Mouse (Mus musculus) forebrain, postnatal 0 days (tissue): Measurements from ENCODE around the gene Tpte. TPM values are rescaled to one million over a fixed set of nuclear protein-coding genes. Genes with fewer than 3 reads are reported as not detected.

Experiments used
- ATAC-seq: fragments of 200-750 bp; cut with Nextera tagmentation; 2 replicates; pipeline ENCODE4 v1.8.0; 2017; ENCODE audit warnings: mild to moderate bottlenecking, moderate library complexity
- DNase-seq: peaks from one replicate; pipeline ENCODE4 v3.0.0-alpha.2; 2015
- H3K27ac ChIP-seq: fragments of 300-500 bp; sonication (generic); 2 replicates; pipeline ENCODE4 v1.5.1; 2014; ENCODE audit warnings: low read depth, mild to moderate bottlenecking, antibody characterized with exemption, low read length, moderate library complexity, mixed read lengths
- H3K27me3 ChIP-seq: fragments of 300-500 bp; sonication (generic); 2 replicates; pipeline ENCODE4 v1.6.1; 2014; ENCODE audit warnings: mild to moderate bottlenecking, low read length, mixed read lengths; ENCODE audit not compliant: insufficient read depth
- H3K36me3 ChIP-seq: fragments of 300-500 bp; sonication (generic); 2 replicates; pipeline ENCODE4 v1.6.1; 2014; ENCODE audit warnings: mild to moderate bottlenecking, moderate library complexity; ENCODE audit not compliant: insufficient read depth
- H3K4me1 ChIP-seq: fragments of 300-500 bp; sonication (generic); 2 replicates; pipeline ENCODE4 v1.6.1; 2014; ENCODE audit warnings: antibody characterized with exemption; ENCODE audit not compliant: insufficient read depth
- H3K4me2 ChIP-seq: fragments of 300-500 bp; sonication (generic); 2 replicates; pipeline ENCODE4 v1.6.1; 2014; ENCODE audit warnings: low read depth, mild to moderate bottlenecking, moderate library complexity
- H3K4me3 ChIP-seq: fragments of 300-500 bp; sonication (generic); 2 replicates; pipeline ENCODE4 v1.5.1; 2014; ENCODE audit warnings: low read depth, low read length, mixed read lengths
- H3K9ac ChIP-seq: fragments of 300-500 bp; sonication (generic); 2 replicates; pipeline ENCODE4 v1.6.1; 2014; ENCODE audit warnings: mild to moderate bottlenecking
- H3K9me3 ChIP-seq: fragments of 300-500 bp; sonication (generic); 2 replicates; pipeline ENCODE4 v1.6.1; 2016; ENCODE audit warnings: low read length
- CTCF ChIP-seq: sonication (generic); IDR thresholded peaks from 2 replicates; pipeline ENCODE4 v1.5.1; 2016; ENCODE audit warnings: antibody characterized with exemption, control low read depth, low read depth
- WGBS: fragments of 180-500 bp; shearing (Covaris S2); extraction: QIAGEN DNeasy Blood & Tissue Kit; methylation state at CpG from one replicate; pipeline ENCODE4 v1.1.7; 2014; 5-methylcytosine and 5-hydroxymethylcytosine counted together
- polyA plus RNA-seq: library from polyadenylated mRNA; unstranded; fragments of >200 nt; fragmentation: Nextera tagmentation; extraction: Ambion mirVana; gene quantifications from 2 replicates; pipeline ENCODE4 v1.2.1, GENCODE M21; 2015
- total RNA-seq: library from RNA; depleted of rRNA; stranded (reverse); fragments of >200 nt; gene quantifications from 2 replicates; pipeline ENCODE4 v1.2.3, GENCODE M21; 2014; rRNA removed

Gene Tpte
- total and polyA plus RNA-seq, 2 experiments from 2014 or later: not detected

GRCm38 (mm10) chr8:22400593-22400992 is 117.4 kb downstream of the Tpte start:
- no peaks in the 10 kb centered on the region for H3K27me3 ChIP-seq
- no peak for TF ChIP-seq CTCF
- WGBS: 89% methylated on average over 4 of the region's 4 CpGs
- no peak overlapping the region for H3K27ac ChIP-seq
- H3K4me3 ChIP-seq: no peak overlapping the region
- H3K4me2 ChIP-seq: no peak overlapping the region
- H3K9ac ChIP-seq: no peak overlapping the region
- ATAC-seq: no peak
- peaks cover 6% of the 10 kb centered on the region; the same call in 1 of the 2 replicates for H3K4me1 ChIP-seq
- no peak for DNase-seq
- no peaks in the 10 kb centered on the region for H3K9me3 ChIP-seq
- H3K36me3 ChIP-seq: no peaks in the 10 kb centered on the region

- WGBS: 95% methylated on average over 2 of the region's 2 CpGs
- no peaks in the 10 kb centered on the region for H3K4me1 ChIP-seq
- DNase-seq: no peak
These were observed 120.0 kb downstream of the Tpte start for GRCm38 (mm10) chr8:22403235-22403634.

GRCm38 (mm10) chr8:22405733-22406132 is 122.5 kb downstream of the Tpte start:
- 73% methylated on average over 6 of the region's 6 CpGs for WGBS
- Histone ChIP-seq H3K36me3 (no peaks in the 10 kb centered on the region), H3K4me2 (no peak overlapping the region), H3K9ac (no peak overlapping the region), H3K27me3 (no peaks in the 10 kb centered on the region), H3K27ac (no peak overlapping the region), H3K4me3 (no peak overlapping the region), H3K4me1 (no peaks in the 10 kb centered on the region), H3K9me3 (no peaks in the 10 kb centered on the region)
- no peak for ATAC-seq
- no peak for TF ChIP-seq CTCF
- DNase-seq: no peak

More at GRCm38 (mm10) chr8:22403235-22403634, 120.0 kb downstream of the Tpte start:
- Histone ChIP-seq H3K9me3 (no peaks in the 10 kb centered on the region), H3K27ac (no peak overlapping the region), H3K4me3 (no peak overlapping the region), H3K36me3 (no peaks in the 10 kb centered on the region), H3K9ac (no peak overlapping the region), H3K27me3 (no peaks in the 10 kb centered on the region), H3K4me2 (no peak overlapping the region)
- TF ChIP-seq CTCF: no peak; the same call in 1 of the 2 replicates
- no peak for ATAC-seq

- peak; percentile 5; the same call in 1 of the 2 replicates for ATAC-seq
- no peak for DNase-seq
- Histone ChIP-seq H3K9ac (peak overlapping the region; percentile 93), H3K4me2 (peak overlapping the region; percentile 83), H3K36me3 (no peaks in the 10 kb centered on the region), H3K27ac (peak overlapping the region; percentile 82), H3K27me3 (no peaks in the 10 kb centered on the region), H3K9me3 (no peaks in the 10 kb centered on the region), H3K4me3 (peak overlapping the region; percentile 92), H3K4me1 (0 out of 2 replicates have a peak, but pooled peaks cover 7% of the 10 kb centered on the region)
- WGBS: 15% methylated on average over 16 of the region's 16 CpGs
- TF ChIP-seq CTCF: no peak
These were observed 127.5 kb downstream of the Tpte start for GRCm38 (mm10) chr8:22410688-22411281.

GRCm38 (mm10) chr8:22411282-22411702 is 128.1 kb downstream of the Tpte start, which contains the start of gene Mrps31:
Gene Mrps31, plus strand, starts transcription at chr8:22411361.
- H3K4me3 ChIP-seq: peak within 1 kb of the TSS; percentile 92
- ATAC-seq (peak; percentile 98), DNase-seq (peak; percentile 94)
- no peak for TF ChIP-seq CTCF
- H3K36me3 ChIP-seq: no peaks in the 10 kb centered on the region; the same call in 1 of the 2 replicates
- H3K9me3 ChIP-seq: no peaks in the 10 kb centered on the region
- peak within 1 kb of the TSS; percentile 93 for H3K9ac ChIP-seq
- peak within 1 kb of the TSS; percentile 83 for H3K4me2 ChIP-seq
- H3K27me3 ChIP-seq: no peaks in the 10 kb centered on the region
- under 1% methylated on average over 25 of the region's 25 CpGs for WGBS
- H3K4me1 ChIP-seq: 0 out of 2 replicates have a peak, but pooled peaks cover 7% of the 10 kb centered on the region
- H3K27ac ChIP-seq: peak within 1 kb of the TSS; percentile 89

GRCm38 (mm10) chr8:22411971-22412370 is 128.7 kb downstream of the Tpte start:
- Histone ChIP-seq H3K4me1 (0 out of 2 replicates have a peak, but pooled peaks cover 7% of the 10 kb centered on the region), H3K27ac (peak overlapping the region; percentile 89; the same call in 1 of the 2 replicates), H3K4me3 (peak overlapping the region; percentile 92), H3K36me3 (no peaks in the 10 kb centered on the region; the same call in 1 of the 2 replicates), H3K9ac (peak overlapping the region; percentile 93), H3K27me3 (no peaks in the 10 kb centered on the region), H3K4me2 (peak overlapping the region; percentile 83), H3K9me3 (no peaks in the 10 kb centered on the region)
- ATAC-seq (no peak), DNase-seq (no peak)
- no peak for TF ChIP-seq CTCF
- 19% methylated on average over 8 of the region's 8 CpGs for WGBS

Other genes with a start within 250 kb of the Tpte start
- 2.4 and 3.6 TPM in 2 replicates for gene Atp7b, start 223.1 kb upstream of the Tpte start, total RNA-seq
- gene Atp7b, start 223.1 kb upstream of the Tpte start, polyA plus RNA-seq: 0.84 and 1.2 TPM in 2 replicates
- 32.0 and 44.6 TPM in 2 replicates for gene Alg11, start 222.7 kb upstream of the Tpte start, total RNA-seq
- 22.3 and 29.1 TPM in 2 replicates for gene Alg11, start 222.7 kb upstream of the Tpte start, polyA plus RNA-seq
- 0.77 and 3.5 TPM in 2 replicates for gene Nek5, start 158.4 kb upstream of the Tpte start, total RNA-seq
- 0.92 and 1.2 TPM in 2 replicates for gene Nek5, start 158.4 kb upstream of the Tpte start, polyA plus RNA-seq
- 4.6 and 7.1 TPM in 2 replicates for gene Nek3, start 117.0 kb upstream of the Tpte start, total RNA-seq
- gene Nek3, start 117.0 kb upstream of the Tpte start, polyA plus RNA-seq: 4.3 and 5.9 TPM in 2 replicates
- gene Ckap2, start 97.6 kb upstream of the Tpte start, total RNA-seq: 7.5 and 8.8 TPM in 2 replicates
- gene Ckap2, start 97.6 kb upstream of the Tpte start, polyA plus RNA-seq: 6.8 and 8.0 TPM in 2 replicates
- gene Vps36, start 90.6 kb upstream of the Tpte start, total RNA-seq: 38.3 and 42.9 TPM in 2 replicates
- gene Vps36, start 90.6 kb upstream of the Tpte start, polyA plus RNA-seq: 24.6 and 36.7 TPM in 2 replicates
- gene Thsd1, start 56.1 kb upstream of the Tpte start, total RNA-seq: 4.5 and 7.0 TPM in 2 replicates
- 5.2 and 5.6 TPM in 2 replicates for gene Thsd1, start 56.1 kb upstream of the Tpte start, polyA plus RNA-seq
- 6.9 and 7.2 TPM in 2 replicates for gene Slc25a15, start 115.2 kb downstream of the Tpte start, total RNA-seq
- 6.0 and 7.3 TPM in 2 replicates for gene Slc25a15, start 115.2 kb downstream of the Tpte start, polyA plus RNA-seq
- gene Mrps31, start 127.9 kb downstream of the Tpte start, total RNA-seq: 24.9 and 33.7 TPM in 2 replicates
- 31.2 and 34.3 TPM in 2 replicates for gene Mrps31, start 127.9 kb downstream of the Tpte start, polyA plus RNA-seq